Mouse (Mus musculus) brain, adult 2 months (tissue): ENCODE data around the gene Phgdh.

Experiments
- DNase-seq: peaks from one replicate; pipeline ENCODE4 v3.0.0; 2011; ENCODE audit warnings: low read depth, low spot score

Gene Phgdh

GRCm38 (mm10) chr3:98299391-98300100, 40.2 kb downstream of the Phgdh start:
- DNase-seq = no peak

GRCm38 (mm10) chr3:98295965-98296364, 43.8 kb downstream of the Phgdh start:
- no peak for DNase-seq

GRCm38 (mm10) chr3:98291044-98291443, 48.7 kb downstream of the Phgdh start:
- DNase-seq = no peak

- no peak for DNase-seq
Observed at GRCm38 (mm10) chr3:98283205-98283604, 56.6 kb downstream of the Phgdh start.

GRCm38 (mm10) chr3:98282422-98282821, 57.4 kb downstream of the Phgdh start:
- DNase-seq = no peak

- peak; percentile 67 for DNase-seq
Observed at GRCm38 (mm10) chr3:98280933-98281678, 58.7 kb downstream of the Phgdh start.

GRCm38 (mm10) chr3:98280204-98280932, 59.4 kb downstream of the Phgdh start, which contains the start of gene Hmgcs2:
Gene Hmgcs2 (plus strand): TSS chr3:98280435.
- DNase-seq = no peak

- no peak for DNase-seq
Observed at GRCm38 (mm10) chr3:98279682-98280081, 60.1 kb downstream of the Phgdh start.

- DNase-seq = no peak
Observed at GRCm38 (mm10) chr3:98273623-98274398, 66.0 kb downstream of the Phgdh start.

- peak; percentile 38 for DNase-seq
Observed at GRCm38 (mm10) chr3:98267249-98267651, 72.5 kb downstream of the Phgdh start.
